Mouse (Mus musculus) stomach, embryonic 15.5 days (tissue): ENCODE results near the gene Kitl. TPM values are rescaled to one million over a fixed set of nuclear protein-coding genes. Genes with fewer than 3 reads are reported as not detected.

Experiments
- ATAC-seq: fragments of 200-750 bp; cut with Nextera tagmentation; 2 replicates; pipeline ENCODE4 v1.8.0; 2017; ENCODE audit warnings: low read depth, moderate number of reproducible peaks, moderate TSS enrichment; ENCODE audit not compliant: insufficient read depth, low FRiP score
- H3K27ac ChIP-seq: fragments of 300-500 bp; sonication (generic); 2 replicates; pipeline ENCODE4 v1.5.1; 2015; ENCODE audit warnings: mild to moderate bottlenecking, inconsistent platforms
- H3K27me3 ChIP-seq: fragments of 300-500 bp; sonication (generic); replicated peaks from 2 replicates; pipeline ENCODE4 v1.6.1; 2015; ENCODE audit warnings: inconsistent platforms
- H3K36me3 ChIP-seq: fragments of 300-500 bp; sonication (generic); 2 replicates; pipeline ENCODE4 v1.6.1; 2015; ENCODE audit warnings: inconsistent platforms
- H3K4me1 ChIP-seq: fragments of 300-500 bp; sonication (generic); 2 replicates; pipeline ENCODE4 v1.6.1; 2015; ENCODE audit warnings: inconsistent platforms
- H3K4me2 ChIP-seq: fragments of 300-500 bp; sonication (generic); 2 replicates; pipeline ENCODE4 v1.6.1; 2015; ENCODE audit warnings: mild to moderate bottlenecking, inconsistent platforms
- H3K4me3 ChIP-seq: fragments of 300-500 bp; sonication (generic); replicated peaks from 2 replicates; pipeline ENCODE4 v1.5.1; 2015; ENCODE audit warnings: inconsistent platforms
- H3K9ac ChIP-seq: fragments of 300-500 bp; sonication (generic); 2 replicates; pipeline ENCODE4 v1.6.1; 2015; ENCODE audit warnings: inconsistent platforms
- H3K9me3 ChIP-seq: fragments of 300-500 bp; sonication (generic); 2 replicates; pipeline ENCODE4 v1.6.1; 2016; ENCODE audit warnings: inconsistent platforms
- WGBS: fragments of 180-500 bp; shearing (Covaris S2); methylation state at CpG from one replicate; pipeline ENCODE4 v1.1.7; 2015; 5-methylcytosine and 5-hydroxymethylcytosine counted together
- polyA plus RNA-seq: library from polyadenylated mRNA; unstranded; fragments of >200 nt; fragmentation: Nextera tagmentation; extraction: Ambion mirVana; gene quantifications from 2 replicates; pipeline ENCODE4 v1.2.1, GENCODE M21; 2015

Gene Kitl
- polyA plus RNA-seq: 32.0 and 40.2 TPM in 2 replicates

GRCm38 (mm10) chr10:100015370-100016325 lies at the start of gene Kitl:
Gene Kitl (plus strand): TSS chr10:100015630.
- H3K27ac ChIP-seq: peak within 1 kb of the TSS; percentile 88
- H3K36me3 ChIP-seq: no peaks in the 10 kb centered on the region
- under 1% methylated on average over 70 of the region's 70 CpGs for WGBS
- peak within 1 kb of the TSS; percentile 82 for H3K4me2 ChIP-seq
- H3K4me1 ChIP-seq: peaks cover 8% of the 10 kb centered on the region; the same call in 1 of the 2 replicates
- H3K27me3 ChIP-seq: no peaks in the 10 kb centered on the region
- ATAC-seq: peak; percentile 88
- no peaks in the 10 kb centered on the region for H3K9me3 ChIP-seq
- peak within 1 kb of the TSS; percentile 38 for H3K9ac ChIP-seq
- H3K4me3 ChIP-seq: peak within 1 kb of the TSS; percentile 61

GRCm38 (mm10) chr10:99972866-99973265 lies 42.6 kb upstream of the Kitl start:
- WGBS: 63% methylated on average over 8 of the region's 8 CpGs
- H3K4me2 ChIP-seq: no peak overlapping the region
- no peaks in the 10 kb centered on the region for H3K27me3 ChIP-seq
- H3K9me3 ChIP-seq: no peaks in the 10 kb centered on the region
- no peak for ATAC-seq
- H3K9ac ChIP-seq: no peak overlapping the region
- no peak overlapping the region for H3K4me3 ChIP-seq
- H3K27ac ChIP-seq: no peak overlapping the region
- H3K36me3 ChIP-seq: no peaks in the 10 kb centered on the region
- H3K4me1 ChIP-seq: no peaks in the 10 kb centered on the region

GRCm38 (mm10) chr10:99980096-99980495 lies 35.3 kb upstream of the Kitl start:
- 65% methylated on average over 3 of the region's 3 CpGs for WGBS
- Histone ChIP-seq H3K36me3 (no peaks in the 10 kb centered on the region), H3K27ac (no peak overlapping the region), H3K27me3 (no peaks in the 10 kb centered on the region), H3K4me3 (no peak overlapping the region), H3K9ac (no peak overlapping the region), H3K4me2 (no peak overlapping the region), H3K4me1 (no peaks in the 10 kb centered on the region), H3K9me3 (no peaks in the 10 kb centered on the region)
- no peak for ATAC-seq

- Histone ChIP-seq H3K4me2 (no peak overlapping the region), H3K4me1 (no peaks in the 10 kb centered on the region), H3K27ac (no peak overlapping the region), H3K27me3 (no peaks in the 10 kb centered on the region), H3K4me3 (no peak overlapping the region), H3K9ac (no peak overlapping the region), H3K9me3 (no peaks in the 10 kb centered on the region), H3K36me3 (no peaks in the 10 kb centered on the region)
- 75% methylated on average over 2 of the region's 2 CpGs for WGBS
- ATAC-seq: no peak
Measured at GRCm38 (mm10) chr10:99980916-99981315, 34.5 kb upstream of the Kitl start.

- WGBS: 83% methylated on average over 5 of the region's 5 CpGs
- H3K27me3 ChIP-seq: no peaks in the 10 kb centered on the region
- ATAC-seq: no peak
- no peak overlapping the region for H3K4me3 ChIP-seq
- H3K4me1 ChIP-seq: no peaks in the 10 kb centered on the region
- no peak overlapping the region for H3K9ac ChIP-seq
- H3K4me2 ChIP-seq: no peak overlapping the region
- H3K36me3 ChIP-seq: no peaks in the 10 kb centered on the region
- no peaks in the 10 kb centered on the region for H3K9me3 ChIP-seq
- no peak overlapping the region for H3K27ac ChIP-seq
Measured at GRCm38 (mm10) chr10:99981887-99982286, 33.5 kb upstream of the Kitl start.

- ATAC-seq: no peak
- Histone ChIP-seq H3K4me2 (0 out of 2 replicates have a peak overlapping the region, but pooled peaks have one; percentile 4), H3K4me3 (no peak overlapping the region), H3K27ac (no peak overlapping the region), H3K4me1 (no peaks in the 10 kb centered on the region), H3K27me3 (no peaks in the 10 kb centered on the region), H3K9ac (no peak overlapping the region), H3K36me3 (no peaks in the 10 kb centered on the region), H3K9me3 (no peaks in the 10 kb centered on the region)
- WGBS: 52% methylated on average over 8 of the region's 8 CpGs
Measured at GRCm38 (mm10) chr10:99986745-99987144, 28.7 kb upstream of the Kitl start.

GRCm38 (mm10) chr10:99989758-99990157 lies 25.7 kb upstream of the Kitl start:
- Histone ChIP-seq H3K4me2 (no peak overlapping the region), H3K36me3 (no peaks in the 10 kb centered on the region), H3K27me3 (no peaks in the 10 kb centered on the region), H3K27ac (no peak overlapping the region), H3K4me3 (no peak overlapping the region), H3K9ac (no peak overlapping the region), H3K4me1 (no peaks in the 10 kb centered on the region), H3K9me3 (no peaks in the 10 kb centered on the region)
- ATAC-seq: no peak

GRCm38 (mm10) chr10:99992121-99992520 lies 23.3 kb upstream of the Kitl start:
- no peaks in the 10 kb centered on the region for H3K27me3 ChIP-seq
- H3K9ac ChIP-seq: no peak overlapping the region
- no peak overlapping the region for H3K27ac ChIP-seq
- H3K36me3 ChIP-seq: no peaks in the 10 kb centered on the region
- peak; percentile 70 for ATAC-seq
- H3K4me2 ChIP-seq: no peak overlapping the region
- no peaks in the 10 kb centered on the region for H3K4me1 ChIP-seq
- no peaks in the 10 kb centered on the region for H3K9me3 ChIP-seq
- 31% methylated on average over 9 of the region's 9 CpGs for WGBS
- no peak overlapping the region for H3K4me3 ChIP-seq

GRCm38 (mm10) chr10:100001452-100001851 lies 14.0 kb upstream of the Kitl start:
- 61% methylated on average over 4 of the region's 4 CpGs for WGBS
- peak; percentile 76 for ATAC-seq
- Histone ChIP-seq H3K27ac (no peak overlapping the region), H3K36me3 (no peaks in the 10 kb centered on the region), H3K9ac (no peak overlapping the region), H3K4me2 (no peak overlapping the region), H3K9me3 (no peaks in the 10 kb centered on the region), H3K4me3 (no peak overlapping the region), H3K27me3 (no peaks in the 10 kb centered on the region), H3K4me1 (no peaks in the 10 kb centered on the region)

- Histone ChIP-seq H3K27me3 (no peaks in the 10 kb centered on the region), H3K4me2 (no peak overlapping the region), H3K9ac (no peak overlapping the region), H3K9me3 (no peaks in the 10 kb centered on the region), H3K4me3 (no peak overlapping the region), H3K36me3 (no peaks in the 10 kb centered on the region), H3K27ac (no peak overlapping the region), H3K4me1 (no peaks in the 10 kb centered on the region)
- ATAC-seq: no peak
- WGBS: 94% methylated on average over 4 of the region's 4 CpGs
Measured at GRCm38 (mm10) chr10:100003797-100004196, 11.6 kb upstream of the Kitl start.

GRCm38 (mm10) chr10:100009681-100010080 lies 5.7 kb upstream of the Kitl start:
- no peak overlapping the region for H3K4me3 ChIP-seq
- no peaks in the 10 kb centered on the region for H3K4me1 ChIP-seq
- H3K9ac ChIP-seq: no peak overlapping the region
- H3K36me3 ChIP-seq: no peaks in the 10 kb centered on the region
- H3K4me2 ChIP-seq: no peak overlapping the region
- no peaks in the 10 kb centered on the region for H3K9me3 ChIP-seq
- no peak overlapping the region for H3K27ac ChIP-seq
- H3K27me3 ChIP-seq: no peaks in the 10 kb centered on the region
- no peak for ATAC-seq
- WGBS: 74% methylated on average over 6 of the region's 6 CpGs

GRCm38 (mm10) chr10:100010291-100010690 lies 5.1 kb upstream of the Kitl start:
- Histone ChIP-seq H3K27ac (no peak overlapping the region), H3K9ac (no peak overlapping the region), H3K9me3 (no peaks in the 10 kb centered on the region), H3K36me3 (no peaks in the 10 kb centered on the region), H3K4me3 (no peak overlapping the region), H3K4me1 (no peaks in the 10 kb centered on the region), H3K4me2 (0 out of 2 replicates have a peak overlapping the region, but pooled peaks have one; percentile 1), H3K27me3 (no peaks in the 10 kb centered on the region)
- no peak; the same call in 1 of the 2 replicates for ATAC-seq
- WGBS: 60% methylated on average over 9 of the region's 9 CpGs
